Mouse (Mus musculus) gastrocnemius, adult 2 months (tissue): ENCODE measurements around the gene Sept4. TPM values are rescaled to one million over a fixed set of nuclear protein-coding genes. Genes with fewer than 3 reads are reported as not detected.

Experiments used
- DNase-seq: peaks from one replicate; pipeline ENCODE4 v3.0.0; 2022
- H3K27ac ChIP-seq: fragments of 200-600 bp; 2 replicates; pipeline ENCODE4 v1.8.1; 2022; ENCODE audit warnings: mild to moderate bottlenecking
- H3K4me3 ChIP-seq: fragments of 200-600 bp; 2 replicates; pipeline ENCODE4 v1.8.1; 2022; ENCODE audit warnings: mild to moderate bottlenecking, moderate library complexity
- CTCF ChIP-seq: fragments of 200-600 bp; IDR thresholded peaks from 2 replicates; pipeline ENCODE4 v1.8.1; 2022; ENCODE audit warnings: antibody characterized with exemption, mild to moderate bottlenecking, moderate library complexity
- intact Hi-C: fragments of 180-260 bp; cut with DNase I; formaldehyde crosslinking; loops from one replicate; pipeline ENCODE4 v1.15.1; 2025
- long read RNA-seq, 2 experiments: library from polyadenylated mRNA; stranded (forward); transcript quantifications; one replicate each; pipeline ENCODE4 v2.0.0; 2021
- total RNA-seq, 2 experiments: library from RNA; stranded (reverse); gene quantifications; 2 replicates each; pipeline ENCODE4 v1.2.3; 2021

Sept4 gene
- total RNA-seq: 10 to 100 TPM; 13.0 to 15.2 TPM
- long read RNA-seq, experiment 1, partial matches to known transcripts: 0 of 10 reads
- long read RNA-seq, experiment 1, other reads (novel, unspliced or antisense): 7 of 10 reads
- long read RNA-seq, experiment 2, partial matches to known transcripts: 1 of 6 reads
- long read RNA-seq, experiment 2, other reads (novel, unspliced or antisense): 4 of 6 reads

DNA sequence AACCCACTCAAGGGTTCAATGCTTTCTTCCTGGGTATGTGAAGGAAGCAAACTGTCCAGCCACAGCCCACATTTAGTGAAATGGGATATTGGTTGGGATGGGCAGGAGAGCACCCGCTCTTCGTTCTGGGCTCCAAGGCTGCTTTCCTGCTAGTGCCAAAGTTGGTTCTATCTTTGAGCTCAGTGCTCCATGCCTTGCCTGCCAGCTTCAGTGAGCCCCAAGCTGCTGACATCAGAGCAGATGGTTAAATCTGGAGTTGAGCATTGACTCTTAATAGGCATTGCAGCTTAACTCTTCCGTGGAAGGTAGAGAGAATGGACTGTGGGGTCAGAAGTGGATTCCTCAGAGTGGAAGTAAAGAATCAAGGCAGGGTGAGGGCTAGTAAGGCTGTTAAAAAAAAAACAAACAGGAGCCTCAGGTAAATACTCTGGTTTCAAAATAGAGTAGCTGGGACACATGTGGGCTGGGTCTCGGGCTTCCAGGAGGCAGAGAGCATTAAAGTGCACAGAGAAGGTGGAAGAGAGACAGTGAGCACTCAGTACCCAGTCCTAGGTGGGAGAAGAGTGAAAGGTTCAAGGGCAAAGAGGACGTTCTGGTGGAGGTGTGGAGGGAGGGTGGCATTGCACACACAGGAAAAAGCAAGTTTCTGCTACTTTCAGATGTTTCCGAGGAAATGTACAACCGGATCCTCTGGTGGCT is at the start of gene Sept4:
Gene Sept4, plus strand, starts transcription at position 649 of the 699 bp plus-strand sequence.
- intact Hi-C loops: no loop called here
- Histone ChIP-seq H3K27ac (no peak within 1 kb of the TSS), H3K4me3 (no peak within 1 kb of the TSS)
- no peak for DNase-seq
- TF ChIP-seq CTCF: no peak

- no peak overlapping the region for H3K4me3 ChIP-seq
- no peak overlapping the region for H3K27ac ChIP-seq
- TF ChIP-seq CTCF: peak; percentile 70
- intact Hi-C loops: no loop called here
- DNase-seq: peak; percentile 46
Observed at GRCm38 (mm10) chr11:87519260-87519659, 49.4 kb upstream of the Sept4 start.

GRCm38 (mm10) chr11:87523466-87523865 is 45.2 kb upstream of the Sept4 start:
- no peak for TF ChIP-seq CTCF
- no peak for DNase-seq
- intact Hi-C loops: loop anchor here (5.0 kb wide), 1 partner anchor 306 kb away; no protein-coding TSS in a partner anchor
- Histone ChIP-seq H3K27ac (no peak overlapping the region), H3K4me3 (no peak overlapping the region)

- Histone ChIP-seq H3K27ac (no peak overlapping the region), H3K4me3 (no peak overlapping the region)
- TF ChIP-seq CTCF: no peak
- intact Hi-C loops: loop anchor here (5.0 kb wide), 1 partner anchor 307 kb away; no protein-coding TSS in a partner anchor
- no peak for DNase-seq
Observed at GRCm38 (mm10) chr11:87523967-87524366, 44.7 kb upstream of the Sept4 start.

DNA sequence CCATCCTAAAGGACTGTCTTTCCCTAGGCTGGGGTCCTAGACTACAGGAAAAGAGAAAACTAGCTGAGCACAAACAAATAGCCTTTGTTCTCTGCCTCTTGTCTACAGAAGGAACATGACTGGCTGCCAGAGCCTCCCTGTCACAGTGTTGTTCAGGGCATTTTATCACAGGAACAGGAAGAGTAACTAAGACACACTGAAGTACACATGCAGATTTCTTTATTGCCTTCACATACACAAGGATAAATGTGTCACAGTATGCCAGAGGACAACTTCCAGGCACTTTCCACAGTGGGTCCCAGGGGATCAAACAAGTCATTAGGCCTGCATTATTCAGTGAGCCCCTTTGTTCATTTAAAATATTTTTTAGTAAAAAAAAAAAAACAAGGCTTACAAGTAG is 43.9 kb upstream of the Sept4 start:
- no peak overlapping the region for H3K27ac ChIP-seq
- no peak overlapping the region for H3K4me3 ChIP-seq
- no peak for DNase-seq
- intact Hi-C loops: loop anchor here (5.0 kb wide), 1 partner anchor 307 kb away; no protein-coding TSS in a partner anchor
- no peak for TF ChIP-seq CTCF

GRCm38 (mm10) chr11:87527364-87527763 is 41.3 kb upstream of the Sept4 start:
- no peak overlapping the region for H3K4me3 ChIP-seq
- DNase-seq: no peak
- TF ChIP-seq CTCF: no peak
- H3K27ac ChIP-seq: no peak overlapping the region
- intact Hi-C loops: no loop called here

DNA sequence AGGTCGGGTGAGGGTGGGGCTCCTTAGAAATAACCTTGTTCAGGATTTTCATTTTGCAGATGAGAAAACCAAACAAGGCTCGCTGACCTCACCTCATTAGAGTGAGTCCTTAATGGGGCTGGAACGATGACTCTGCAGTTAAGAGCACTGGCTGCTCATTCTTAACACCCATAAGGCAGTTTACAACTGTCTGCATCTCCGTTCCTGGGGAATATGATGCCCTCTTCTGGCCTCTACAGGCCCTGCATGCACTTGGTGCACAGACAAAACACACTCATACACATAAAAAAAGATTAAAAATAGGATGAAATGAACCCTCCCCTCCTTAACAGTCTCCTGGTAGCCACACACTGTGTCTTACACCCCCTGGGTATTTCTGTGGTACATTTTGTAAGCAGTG is 40.7 kb upstream of the Sept4 start:
- no peak for DNase-seq
- Histone ChIP-seq H3K4me3 (no peak overlapping the region), H3K27ac (no peak overlapping the region)
- intact Hi-C loops: no loop called here
- peak; percentile 33; the same call in 1 of the 2 replicates for TF ChIP-seq CTCF

GRCm38 (mm10) chr11:87531695-87532094 is 37.0 kb upstream of the Sept4 start:
- intact Hi-C loops: no loop called here

DNA sequence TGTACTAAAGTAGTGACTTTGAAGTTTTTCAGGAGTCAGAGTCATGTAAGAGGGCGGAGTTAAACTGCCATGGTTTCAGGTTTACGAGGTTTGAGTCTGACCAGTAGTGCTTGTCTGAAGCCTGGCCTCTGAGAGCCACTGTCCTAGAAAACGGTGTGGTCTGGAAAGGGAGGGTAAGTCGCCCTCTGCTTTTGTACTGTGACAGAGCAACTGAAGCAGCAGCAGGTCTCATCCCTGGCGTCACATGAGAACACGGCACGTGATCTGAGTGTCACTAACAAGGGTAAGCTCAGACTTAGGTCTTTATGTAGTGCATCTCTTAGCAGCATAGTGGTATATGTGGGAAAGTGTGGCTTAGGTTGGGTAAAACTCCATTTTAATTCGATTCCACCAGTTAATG is 26.4 kb upstream of the Sept4 start:
- DNase-seq: no peak
- TF ChIP-seq CTCF: no peak
- intact Hi-C loops: no loop called here
- H3K27ac ChIP-seq: no peak overlapping the region
- no peak overlapping the region for H3K4me3 ChIP-seq

More at GRCm38 (mm10) chr11:87531695-87532094, 37.0 kb upstream of the Sept4 start:
- Histone ChIP-seq H3K4me3 (no peak overlapping the region), H3K27ac (no peak overlapping the region)
- no peak for DNase-seq
- peak; percentile 44 for TF ChIP-seq CTCF

GRCm38 (mm10) chr11:87542906-87543305 is 25.8 kb upstream of the Sept4 start:
- Histone ChIP-seq H3K27ac (no peak overlapping the region), H3K4me3 (no peak overlapping the region)
- no peak for TF ChIP-seq CTCF
- intact Hi-C loops: no loop called here
- DNase-seq: no peak

DNA sequence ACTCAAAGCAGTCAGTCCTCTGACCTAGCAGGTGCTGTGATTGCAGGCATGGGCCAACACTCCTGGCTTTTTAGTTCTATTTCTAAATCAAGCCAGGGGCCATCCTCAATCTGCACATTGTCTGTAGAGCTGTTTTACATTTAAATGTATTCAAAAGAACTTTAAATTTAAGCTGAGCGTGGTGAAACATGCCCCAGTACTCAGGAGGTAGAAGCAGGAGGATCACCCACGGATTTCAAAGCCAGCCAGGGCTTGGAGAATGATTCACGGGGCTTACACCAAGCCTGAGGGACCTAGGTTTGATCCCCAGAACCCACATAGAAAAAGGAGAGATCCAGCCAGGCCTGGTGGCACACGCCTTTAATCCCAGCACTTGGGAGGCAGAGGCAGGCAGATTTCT is 15.4 kb upstream of the Sept4 start:
- TF ChIP-seq CTCF: no peak
- no peak for DNase-seq
- intact Hi-C loops: no loop called here
- H3K27ac ChIP-seq: no peak overlapping the region
- no peak overlapping the region for H3K4me3 ChIP-seq

- no peak for DNase-seq
- no peak overlapping the region for H3K27ac ChIP-seq
- intact Hi-C loops: no loop called here
- no peak overlapping the region for H3K4me3 ChIP-seq
- no peak for TF ChIP-seq CTCF
Observed at GRCm38 (mm10) chr11:87554386-87554785, 14.3 kb upstream of the Sept4 start.

DNA sequence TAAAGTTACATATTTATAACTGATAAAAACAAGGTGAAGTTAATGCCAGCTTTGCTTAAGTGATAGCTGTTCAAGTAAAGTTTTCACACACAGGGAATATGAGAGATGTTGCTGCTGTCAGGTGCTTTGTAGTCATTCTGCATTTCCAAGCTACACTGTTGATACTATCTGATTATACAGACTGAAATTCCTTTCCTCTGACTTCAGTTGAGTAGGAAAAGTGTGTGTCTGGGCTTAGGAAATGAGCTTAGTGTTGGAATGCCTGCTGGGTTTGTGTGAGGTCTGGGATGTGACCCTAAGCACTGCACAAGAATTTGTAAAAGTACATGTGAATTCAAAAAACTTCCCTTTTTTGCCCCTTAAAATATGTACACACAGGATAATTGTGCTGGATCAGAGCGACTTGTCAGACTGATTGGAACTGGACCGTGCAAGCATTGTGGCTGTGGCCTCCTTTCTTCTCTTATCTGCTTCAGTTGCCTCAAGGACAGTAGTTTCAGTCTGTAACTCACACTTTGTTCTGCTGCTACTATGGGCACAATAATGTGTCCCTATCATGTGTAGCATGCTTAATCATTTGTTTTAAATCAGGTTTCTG is 13.5 kb upstream of the Sept4 start:
- Histone ChIP-seq H3K27ac (no peak overlapping the region), H3K4me3 (no peak overlapping the region)
- intact Hi-C loops: no loop called here
- no peak for TF ChIP-seq CTCF
- no peak for DNase-seq
